8 mouse cellular contexts compared by ENCODE assay signal in the genomic region with DNA sequence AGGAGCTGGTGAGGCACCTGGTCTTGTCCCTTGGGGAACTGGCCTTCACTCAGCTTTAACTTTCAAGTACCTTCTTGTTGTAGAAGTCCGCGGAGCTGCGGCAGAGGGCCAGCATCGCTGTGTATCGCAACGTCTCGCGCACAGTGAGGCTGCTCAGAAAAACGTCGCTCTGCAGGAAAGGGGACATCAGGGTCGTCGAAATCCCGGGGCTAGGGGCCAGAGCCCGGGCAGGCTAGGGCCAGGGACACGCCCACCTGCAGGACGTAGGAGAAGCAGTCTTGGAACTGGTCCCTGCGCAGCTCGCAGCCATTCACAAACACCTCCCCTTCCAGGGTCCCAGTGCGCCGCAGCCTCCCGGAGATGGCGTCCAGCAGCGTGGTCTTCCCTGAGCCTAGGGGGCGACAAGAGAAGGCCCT. TPM values are rescaled to one million over a fixed set of nuclear protein-coding genes. Genes with fewer than 3 reads are reported as not detected.
A peak's percentile ranks its signal among the peaks of the same experiment; 100 is the strongest.
DNase-seq lines count a peak whose midpoint lies in the region; ATAC-seq and TF ChIP-seq lines count a peak whose summit lies in the region.

TSS of gene Abcg8 (plus strand) at position 352 of the 416 bp plus-strand sequence.

- DNase-seq in gastrocnemius, postnatal 10 days: peak; percentile 26
- no peak for DNase-seq in gastrocnemius, postnatal 25 days
- peak; percentile 57 for DNase-seq in brain, embryonic 14.5 days (ENCODE audit: low read depth)
- DNase-seq in heart, postnatal 0 days (ENCODE audit: low spot score): no peak
- no peak for DNase-seq in thymus, postnatal 10 days (ENCODE audit: low spot score in 2 of 2)

- no peak for ATAC-seq in heart, postnatal 0 days (ENCODE audit: insufficient read depth, low read depth)
- ATAC-seq in limb, embryonic 13.5 days (ENCODE audit: low FRiP score, low read depth): peak; percentile 67; the same call in 1 of the 2 replicates
- ATAC-seq in midbrain, embryonic 15.5 days (replicated peaks): peak; percentile 60; the same call in 1 of the 2 replicates
- no peak for ATAC-seq in erythroid progenitor cell, adult 5-6 weeks (replicated peaks; ENCODE audit: low FRiP score, poor library complexity, severe bottlenecking)

- H3K36me3 ChIP-seq in heart, postnatal 0 days (replicated peaks; ENCODE audit: control insufficient read depth, insufficient read depth, low read length): no peaks in the 10 kb centered on the region
- H3K36me3 ChIP-seq in limb, embryonic 13.5 days: no peaks in the 10 kb centered on the region
- H3K36me3 ChIP-seq in midbrain, embryonic 15.5 days (replicated peaks): no peaks in the 10 kb centered on the region

- 2% methylated on average over 24 of the region's 24 CpGs for WGBS in heart, postnatal 0 days
- WGBS in limb, embryonic 13.5 days: 1% methylated on average over 24 of the region's 24 CpGs
- WGBS in midbrain, embryonic 15.5 days: 2% methylated on average over 24 of the region's 24 CpGs

- H3K4me1 ChIP-seq in heart, postnatal 0 days (ENCODE audit: control insufficient read depth, insufficient read depth): no peaks in the 10 kb centered on the region
- peaks cover 20% of the 10 kb centered on the region for H3K4me1 ChIP-seq in limb, embryonic 13.5 days
- peaks cover 25% of the 10 kb centered on the region for H3K4me1 ChIP-seq in midbrain, embryonic 15.5 days

- TF ChIP-seq EP300 in heart, postnatal 0 days (IDR thresholded peaks at IDR 0.05; ENCODE audit: low read depth): no peak

- H3K4me2 ChIP-seq in heart, postnatal 0 days (ENCODE audit: low read depth, low read length): peak within 1 kb of the TSS; percentile 71
- peak within 1 kb of the TSS; percentile 81 for H3K4me2 ChIP-seq in limb, embryonic 13.5 days (replicated peaks)
- peak within 1 kb of the TSS; percentile 59 for H3K4me2 ChIP-seq in midbrain, embryonic 15.5 days

- H3K4me3 ChIP-seq in heart, postnatal 0 days (ENCODE audit: low read depth, low read length): peak within 1 kb of the TSS; percentile 35
- peak within 1 kb of the TSS; percentile 45 for H3K4me3 ChIP-seq in limb, embryonic 13.5 days
- peak within 1 kb of the TSS; percentile 33 for H3K4me3 ChIP-seq in midbrain, embryonic 15.5 days

- TF ChIP-seq CTCF in brain, embryonic 14.5 days (IDR thresholded peaks at IDR 0.05; ENCODE audit: borderline replicate concordance, extremely low read depth, insufficient read depth, insufficient read length): no peak
- TF ChIP-seq CTCF in heart, postnatal 0 days (IDR thresholded peaks at IDR 0.05; ENCODE audit: low read depth): no peak

- peaks cover 18% of the 10 kb centered on the region for H3K27me3 ChIP-seq in heart, postnatal 0 days (ENCODE audit: control insufficient read depth, insufficient read depth, low read length)
- peaks cover 21% of the 10 kb centered on the region; the same call in 1 of the 2 replicates for H3K27me3 ChIP-seq in limb, embryonic 13.5 days
- H3K27me3 ChIP-seq in midbrain, embryonic 15.5 days (replicated peaks): peaks cover 14% of the 10 kb centered on the region

- H3K9me3 ChIP-seq in heart, postnatal 0 days (replicated peaks; ENCODE audit: control insufficient read depth, low read length): no peaks in the 10 kb centered on the region
- no peaks in the 10 kb centered on the region for H3K9me3 ChIP-seq in limb, embryonic 13.5 days
- H3K9me3 ChIP-seq in midbrain, embryonic 15.5 days: no peaks in the 10 kb centered on the region

- no peak within 1 kb of the TSS for H3K9ac ChIP-seq in heart, postnatal 0 days (replicated peaks; ENCODE audit: low read depth, low read length)
- H3K9ac ChIP-seq in limb, embryonic 13.5 days: peak within 1 kb of the TSS; percentile 62
- H3K9ac ChIP-seq in midbrain, embryonic 15.5 days: peak within 1 kb of the TSS; percentile 4; the same call in 1 of the 2 replicates

- no peak within 1 kb of the TSS for H3K27ac ChIP-seq in heart, postnatal 0 days (ENCODE audit: low read depth)
- H3K27ac ChIP-seq in limb, embryonic 13.5 days: no peak within 1 kb of the TSS
- H3K27ac ChIP-seq in midbrain, embryonic 15.5 days: no peak within 1 kb of the TSS

- TF ChIP-seq POLR2A in brain, embryonic 14.5 days (IDR thresholded peaks at IDR 0.05; ENCODE audit: borderline replicate concordance, extremely low read depth, insufficient read depth, insufficient read length, poor library complexity, severe bottlenecking): no peak

RNA-seq across cellular contexts. Expression of gene Abcg8, which starts in this region (rescaled TPM):
- total RNA-seq in gastrocnemius, postnatal 10 days (2021): not detected
- total RNA-seq in gastrocnemius, postnatal 25 days (2021): not detected
- polyA plus RNA-seq in brain, embryonic 14.5 days (2012; rRNA removed): 0.50 and 0.55 TPM in 2 replicates
- not detected in 2 replicates for total RNA-seq in heart, postnatal 0 days (2014; rRNA removed; ENCODE audit: low replicate concordance)
- not detected in 2 replicates for polyA plus RNA-seq in heart, postnatal 0 days (2015; fragmentation: Nextera tagmentation; extraction: Ambion mirVana)
- polyA plus RNA-seq in limb, embryonic 13.5 days (2015; fragmentation: Nextera tagmentation; extraction: Ambion mirVana): 0.15 TPM in 1 of 2 replicates, not detected in the other
- 0.15 TPM in 1 of 2 replicates, not detected in the other for polyA plus RNA-seq in midbrain, embryonic 15.5 days (2015; fragmentation: Nextera tagmentation; extraction: Ambion mirVana)
- total RNA-seq in erythroid progenitor cell, adult 5-6 weeks (2015; ENCODE audit: low replicate concordance): not detected in 2 replicates
- total RNA-seq in erythroid progenitor cell, adult 5-6 weeks (2017; ENCODE audit: low replicate concordance): not detected in 2 replicates

Comparison
In these comparisons a context has a peak if more than half of its experiments do, and no peak if none do; other contexts are left out.
1. Peak in DNase-seq in gastrocnemius, postnatal 10 days; RNA of the gene not detected or under 1 TPM.
2. Peak in DNase-seq in brain, embryonic 14.5 days; RNA of the gene not detected or under 1 TPM.
3. Peak in ATAC-seq, H3K4me3 ChIP-seq, H3K9ac ChIP-seq and H3K4me2 ChIP-seq in limb, embryonic 13.5 days; RNA of the gene not detected or under 1 TPM.
4. Peak in ATAC-seq, H3K4me3 ChIP-seq, H3K9ac ChIP-seq and H3K4me2 ChIP-seq in midbrain, embryonic 15.5 days; RNA of the gene not detected or under 1 TPM.